Comparison of ENCODE assay signal across 8 mouse cellular contexts in the genomic region with DNA sequence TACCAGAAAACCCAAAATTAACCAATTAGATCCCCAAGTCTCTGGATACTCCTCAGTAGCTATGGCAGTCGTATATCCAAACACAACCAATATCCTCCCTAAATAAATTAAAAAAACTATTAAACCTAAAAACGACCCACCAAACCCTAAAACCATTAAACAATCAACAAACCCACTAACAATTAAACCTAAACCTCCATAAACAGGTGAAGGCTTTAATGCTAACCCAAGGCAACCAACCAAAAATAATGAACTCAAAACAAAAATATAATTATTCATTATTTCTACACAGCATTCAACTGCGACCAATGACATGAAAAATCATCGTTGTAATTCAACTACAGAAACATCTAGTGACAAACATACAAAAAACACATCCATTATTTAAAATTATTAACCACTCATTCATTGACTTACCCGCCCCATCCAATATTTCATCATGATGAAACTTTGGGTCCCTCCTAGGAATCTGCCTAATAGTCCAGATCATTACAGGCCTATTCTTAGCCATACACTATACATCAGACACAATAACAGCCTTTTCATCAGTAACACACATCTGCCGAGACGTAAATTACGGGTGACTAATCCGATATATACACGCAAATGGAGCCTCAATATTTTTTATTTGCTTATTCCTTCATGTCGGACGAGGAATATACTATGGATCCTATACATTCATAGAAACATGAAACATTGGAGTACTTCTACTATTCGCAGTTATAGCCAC.
DNase-seq lines count a peak whose midpoint lies in the region; ATAC-seq and TF ChIP-seq lines count a peak whose summit lies in the region.

No protein-coding gene starts in this region.

- no peaks in the 10 kb centered on the region for H3K36me3 ChIP-seq in heart, embryonic 15.5 days
- H3K36me3 ChIP-seq in hindbrain, embryonic 15.5 days: no peaks in the 10 kb centered on the region
- no peaks in the 10 kb centered on the region for H3K36me3 ChIP-seq in midbrain, embryonic 12.5 days

- CTCF ChIA-PET in Patski (lab: Charles Lee): no interaction called here

- peak; percentile 90 for ATAC-seq in heart, embryonic 15.5 days (replicated peaks; ENCODE audit: insufficient number of reproducible peaks, insufficient read depth, low FRiP score, low read depth)
- ATAC-seq in Patski: peak; percentile 99
- peak; percentile 94 for ATAC-seq in hindbrain, embryonic 15.5 days (ENCODE audit: low FRiP score, low read depth)
- peak; percentile 92 for ATAC-seq in midbrain, embryonic 12.5 days (ENCODE audit: low FRiP score, low read depth)

- no peak overlapping the region for H3K27ac ChIP-seq in heart, embryonic 15.5 days
- no peak overlapping the region for H3K27ac ChIP-seq in hindbrain, embryonic 15.5 days (replicated peaks)
- no peak overlapping the region for H3K27ac ChIP-seq in midbrain, embryonic 12.5 days (replicated peaks)

- H3K4me2 ChIP-seq in heart, embryonic 15.5 days: no peak overlapping the region
- H3K4me2 ChIP-seq in hindbrain, embryonic 15.5 days: no peak overlapping the region
- no peak overlapping the region for H3K4me2 ChIP-seq in midbrain, embryonic 12.5 days (replicated peaks)

- 76% methylated on average over 13 of the region's 13 CpGs for WGBS in heart, embryonic 15.5 days
- WGBS in hindbrain, embryonic 15.5 days: 90% methylated on average over 13 of the region's 13 CpGs
- WGBS in midbrain, embryonic 12.5 days: 91% methylated on average over 13 of the region's 13 CpGs

- POLR2A ChIA-PET in Patski (lab: Charles Lee): no interaction called here

- no peaks in the 10 kb centered on the region for H3K27me3 ChIP-seq in heart, embryonic 15.5 days
- H3K27me3 ChIP-seq in Patski: no peaks in the 10 kb centered on the region
- no peaks in the 10 kb centered on the region for H3K27me3 ChIP-seq in hindbrain, embryonic 15.5 days
- no peaks in the 10 kb centered on the region for H3K27me3 ChIP-seq in midbrain, embryonic 12.5 days

- no peak overlapping the region for H3K9ac ChIP-seq in heart, embryonic 15.5 days
- H3K9ac ChIP-seq in hindbrain, embryonic 15.5 days: no peak overlapping the region
- no peak overlapping the region for H3K9ac ChIP-seq in midbrain, embryonic 12.5 days (replicated peaks)

- H3K4me3 ChIP-seq in heart, embryonic 15.5 days: no peak overlapping the region
- H3K4me3 ChIP-seq in hindbrain, embryonic 15.5 days: no peak overlapping the region
- no peak overlapping the region for H3K4me3 ChIP-seq in midbrain, embryonic 12.5 days

- no peak for TF ChIP-seq CTCF in Patski (IDR thresholded peaks at IDR 0.05)

- intact Hi-C loops in heart, postnatal 10 days (cut with DNase I): no loop called here

- no peaks in the 10 kb centered on the region for H3K4me1 ChIP-seq in heart, embryonic 15.5 days (replicated peaks)
- H3K4me1 ChIP-seq in hindbrain, embryonic 15.5 days (replicated peaks): no peaks in the 10 kb centered on the region
- H3K4me1 ChIP-seq in midbrain, embryonic 12.5 days: no peaks in the 10 kb centered on the region

- no peak for DNase-seq in heart, postnatal 10 days
- DNase-seq in Patski (ENCODE audit: low read depth, low spot score): peak; percentile 15
- no peak for DNase-seq in gastrocnemius, postnatal 10 days
- DNase-seq in adrenal gland, adult 2 months: no peak
- DNase-seq in adrenal gland, postnatal 25 days: no peak

- no peaks in the 10 kb centered on the region for H3K9me3 ChIP-seq in heart, embryonic 15.5 days (replicated peaks)
- H3K9me3 ChIP-seq in hindbrain, embryonic 15.5 days: no peaks in the 10 kb centered on the region
- H3K9me3 ChIP-seq in midbrain, embryonic 12.5 days: no peaks in the 10 kb centered on the region

- in situ Hi-C loops in Patski (cut with MboI; ENCODE audit: low pct_unique_long_range_greater_than_20kb): no loop called here
